Mouse (Mus musculus) neutrophil, adult 5-6 weeks (primary cell): Measurements from ENCODE around the gene Secisbp2. TPM values are rescaled to one million over a fixed set of nuclear protein-coding genes. Genes with fewer than 3 reads are reported as not detected.

Experiments used
- ATAC-seq: fragments of 151-379, 151-347 bp; 2 replicates; pipeline ENCODE4 v1.8.0; 2017; ENCODE audit warnings: mild to moderate bottlenecking, moderate TSS enrichment; ENCODE audit not compliant: insufficient number of reproducible peaks, poor library complexity, low FRiP score, severe bottlenecking; ENCODE audit errors: extremely low read depth
- total RNA-seq: library from RNA; stranded (forward); fragments of 200-1000 nt; gene quantifications from 2 replicates; pipeline ENCODE4 v1.2.3, GENCODE M21; 2017

Secisbp2 gene
- total RNA-seq, 1 experiment from 2014 or later, result 55.2 TPM

GRCm38 (mm10) chr13:51677630-51678185 lies 26.2 kb downstream of the Secisbp2 start:
- no peak for ATAC-seq

DNA sequence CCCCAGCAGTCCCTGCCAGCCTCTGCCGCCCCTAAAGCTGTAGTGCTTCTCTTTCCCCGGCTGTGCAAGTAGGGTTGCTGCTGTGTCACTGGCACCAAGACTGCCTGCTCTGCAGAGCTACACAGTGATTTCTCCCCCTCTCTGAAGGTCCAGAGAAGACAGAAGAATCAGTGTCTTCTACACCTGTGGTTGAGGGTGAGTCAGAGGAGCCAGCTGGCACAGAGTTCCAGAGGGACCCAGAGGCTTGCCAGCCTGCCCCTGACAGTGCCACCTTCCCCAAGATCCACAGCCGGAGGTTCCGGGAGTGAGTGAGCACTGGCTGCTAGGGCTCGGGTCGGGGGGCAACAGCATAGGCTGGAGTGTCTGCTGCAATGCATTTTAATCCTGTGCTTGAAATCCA lies 27.2 kb downstream of the Secisbp2 start:
- no peak for ATAC-seq

- ATAC-seq, result no peak
Measured at GRCm38 (mm10) chr13:51679332-51679731, 27.8 kb downstream of the Secisbp2 start.

DNA sequence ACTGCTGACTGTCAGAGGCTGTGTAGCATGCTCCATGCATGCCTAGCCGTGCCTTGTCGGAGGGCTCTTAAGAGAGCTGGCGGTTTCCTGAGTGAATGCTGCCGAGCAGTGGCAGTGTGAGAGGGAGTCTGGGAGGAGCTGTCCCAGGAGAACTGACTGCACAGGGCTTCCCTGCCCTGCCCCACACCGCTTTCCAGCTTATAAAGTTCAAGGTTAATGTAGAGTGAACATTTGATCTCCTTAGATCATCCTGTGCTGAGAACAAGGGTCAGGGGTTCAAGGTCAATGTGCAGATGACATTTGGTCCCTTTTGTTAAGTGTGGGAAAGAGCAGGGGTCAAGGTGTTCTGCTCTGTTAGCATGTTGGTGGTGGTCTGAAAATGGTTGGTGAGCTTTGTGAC lies 29.6 kb downstream of the Secisbp2 start:
- ATAC-seq, result no peak

DNA sequence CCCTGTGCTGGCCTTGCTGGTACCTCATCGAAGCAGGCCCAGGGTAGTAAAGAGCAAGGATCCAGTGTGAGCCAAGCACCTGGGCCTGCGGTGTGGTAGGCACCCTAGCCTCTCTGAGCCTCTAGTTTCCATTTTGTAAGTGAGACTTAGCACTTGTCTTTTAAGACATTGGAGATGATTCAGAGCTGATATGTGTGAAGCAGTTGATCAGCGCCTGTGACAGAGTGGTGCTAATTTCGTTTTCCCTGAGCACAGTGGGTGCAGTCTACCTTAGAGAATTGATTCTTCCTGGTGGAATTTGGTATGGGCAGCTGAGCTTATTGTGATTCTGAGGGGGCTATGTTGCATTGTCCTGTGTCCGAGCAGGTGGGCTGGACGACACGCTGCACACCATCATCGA lies 30.1 kb downstream of the Secisbp2 start:
- no peak for ATAC-seq

GRCm38 (mm10) chr13:51685290-51685966 lies 33.9 kb downstream of the Secisbp2 start:
- no peak for ATAC-seq

GRCm38 (mm10) chr13:51686966-51687365 lies 35.5 kb downstream of the Secisbp2 start:
- no peak for ATAC-seq

DNA sequence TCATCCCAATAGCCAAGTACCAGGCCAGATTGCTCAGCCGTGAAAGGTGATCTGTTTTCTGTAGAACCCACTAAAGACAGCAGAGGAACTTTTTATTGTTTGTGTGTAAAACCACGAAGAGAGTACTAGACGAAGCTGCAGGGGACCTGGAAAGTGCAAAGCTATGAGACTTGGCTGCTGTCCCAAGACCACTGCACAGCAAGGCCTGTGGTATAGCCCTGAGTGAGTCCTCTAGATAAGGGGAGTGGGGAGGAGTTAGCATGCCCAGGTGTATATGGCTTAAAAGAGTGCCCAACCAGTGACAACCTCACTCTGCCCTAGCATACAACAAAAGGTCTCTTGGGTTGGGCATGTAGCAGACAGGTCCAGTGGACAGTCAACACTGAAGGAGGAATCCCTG lies 37.2 kb downstream of the Secisbp2 start:
- no peak for ATAC-seq

DNA sequence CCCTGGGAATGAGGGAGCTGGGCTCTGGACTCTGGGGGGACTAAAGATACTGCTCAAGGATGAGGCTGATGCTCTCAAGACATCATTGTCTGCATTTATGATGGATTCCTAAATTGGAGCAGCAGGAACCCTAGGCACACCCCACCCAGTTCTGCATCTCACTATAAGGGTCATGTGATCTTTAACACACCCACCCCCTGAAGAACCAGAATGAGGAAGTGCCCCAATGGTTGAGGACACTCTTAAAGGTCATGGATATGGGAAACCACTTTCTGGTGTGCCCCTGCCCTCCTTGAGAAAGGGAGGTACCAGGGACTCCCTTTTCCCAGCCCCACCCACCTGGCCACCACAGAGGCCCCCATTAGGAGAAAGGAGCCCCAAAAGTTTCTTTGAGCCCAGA lies 45.0 kb downstream of the Secisbp2 start:
- no peak for ATAC-seq

GRCm38 (mm10) chr13:51697455-51697854 lies 46.0 kb downstream of the Secisbp2 start:
- ATAC-seq, result no peak

GRCm38 (mm10) chr13:51697897-51698296 lies 46.4 kb downstream of the Secisbp2 start:
- ATAC-seq, result no peak

GRCm38 (mm10) chr13:51698318-51698717 lies 46.8 kb downstream of the Secisbp2 start:
- no peak for ATAC-seq

GRCm38 (mm10) chr13:51703893-51704292 lies 52.4 kb downstream of the Secisbp2 start:
- no peak for ATAC-seq

- no peak for ATAC-seq
Measured at GRCm38 (mm10) chr13:51705882-51706854, 54.7 kb downstream of the Secisbp2 start.

GRCm38 (mm10) chr13:51710738-51711137 lies 59.2 kb downstream of the Secisbp2 start:
- peak; percentile 44; the same call in 1 of the 2 replicates for ATAC-seq

- no peak for ATAC-seq
Measured at GRCm38 (mm10) chr13:51712022-51712421, 60.5 kb downstream of the Secisbp2 start.

GRCm38 (mm10) chr13:51716350-51717263 lies 65.1 kb downstream of the Secisbp2 start:
- no peak for ATAC-seq

DNA sequence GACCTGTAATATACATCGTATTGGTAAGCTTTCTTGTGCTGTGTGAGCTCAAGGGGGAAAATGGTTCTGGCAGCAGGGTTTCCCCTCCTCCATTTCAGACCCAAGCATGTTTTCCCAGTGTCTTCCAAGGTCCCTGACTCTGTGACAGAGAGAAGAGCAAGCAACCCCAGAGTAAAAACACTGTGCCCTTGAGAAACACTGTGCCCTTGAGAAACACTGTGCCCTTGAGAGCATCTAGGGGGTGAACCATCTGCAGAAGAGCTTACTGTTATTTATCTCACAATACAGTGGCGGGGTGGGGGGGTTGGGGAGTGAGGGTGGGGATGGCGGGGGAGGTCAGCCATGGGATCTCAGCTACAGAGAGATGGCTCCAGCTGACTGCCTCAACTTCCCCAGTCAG lies 67.8 kb downstream of the Secisbp2 start:
- ATAC-seq, result no peak

DNA sequence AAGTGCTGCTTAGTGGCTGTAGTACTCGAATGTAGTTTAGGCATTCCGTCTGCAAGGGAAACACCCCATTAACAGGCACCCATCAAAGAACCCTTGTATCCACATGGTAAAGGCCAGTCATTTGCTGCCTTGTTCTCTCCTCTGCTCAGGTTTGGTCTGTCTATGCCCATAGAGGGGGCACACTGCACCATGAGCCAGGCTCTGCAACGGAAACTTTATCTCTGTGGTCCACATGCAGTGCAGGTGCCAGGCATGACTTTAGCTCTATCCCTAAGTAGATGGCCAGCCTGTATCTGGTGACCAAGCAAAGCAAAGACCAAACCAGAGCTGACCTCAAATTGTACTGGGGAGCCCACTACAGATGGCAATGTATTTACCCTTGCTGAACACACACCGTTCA lies 69.1 kb downstream of the Secisbp2 start:
- ATAC-seq, result no peak
